Mouse (Mus musculus): ENCODE measurements around the gene Dglucy. TPM values are rescaled to one million over a fixed set of nuclear protein-coding genes. Genes with fewer than 3 reads are reported as not detected.
A peak's percentile ranks its signal among the peaks of the same experiment; 100 is the strongest.

Dglucy gene
- total and polyA plus RNA-seq, 2 experiments from 2014 or later = 7.9 to 12.4 TPM

GRCm38 (mm10) chr12:100775291-100775690, 3.6 kb upstream of the Dglucy start:
- no peak for DNase-seq (ENCODE audit: low spot score)
- no peak for TF ChIP-seq EP300 (IDR thresholded peaks at IDR 0.05; ENCODE audit: low read depth)
- TF ChIP-seq CTCF (IDR thresholded peaks at IDR 0.05; ENCODE audit: low read depth) = no peak
- H3K9me3 ChIP-seq (replicated peaks; ENCODE audit: control insufficient read depth, low read length) = no peaks in the 10 kb centered on the region
- ATAC-seq (ENCODE audit: insufficient read depth, low read depth) = no peak
- no peak overlapping the region for H3K4me3 ChIP-seq (ENCODE audit: low read depth, low read length)
- no peak overlapping the region for H3K4me2 ChIP-seq (ENCODE audit: low read depth, low read length)
- H3K27me3 ChIP-seq (ENCODE audit: control insufficient read depth, insufficient read depth, low read length) = no peaks in the 10 kb centered on the region
- H3K9ac ChIP-seq (replicated peaks; ENCODE audit: low read depth, low read length) = no peak overlapping the region
- no peak overlapping the region for H3K27ac ChIP-seq (ENCODE audit: low read depth)
- no peaks in the 10 kb centered on the region for H3K36me3 ChIP-seq (replicated peaks; ENCODE audit: control insufficient read depth, insufficient read depth, low read length)
- peaks cover 21% of the 10 kb centered on the region; the same call in 1 of the 2 replicates for H3K4me1 ChIP-seq (ENCODE audit: control insufficient read depth, insufficient read depth)

- H3K36me3 ChIP-seq (replicated peaks; ENCODE audit: control insufficient read depth, insufficient read depth, low read length) = no peaks in the 10 kb centered on the region
- H3K27me3 ChIP-seq (ENCODE audit: control insufficient read depth, insufficient read depth, low read length) = no peaks in the 10 kb centered on the region
- ATAC-seq (ENCODE audit: insufficient read depth, low read depth) (no peak), DNase-seq (ENCODE audit: low spot score) (no peak)
- peaks cover 21% of the 10 kb centered on the region; the same call in 1 of the 2 replicates for H3K4me1 ChIP-seq (ENCODE audit: control insufficient read depth, insufficient read depth)
- H3K27ac ChIP-seq (ENCODE audit: low read depth) = no peak overlapping the region
- no peak overlapping the region for H3K4me3 ChIP-seq (ENCODE audit: low read depth, low read length)
- no peaks in the 10 kb centered on the region for H3K9me3 ChIP-seq (replicated peaks; ENCODE audit: control insufficient read depth, low read length)
- no peak overlapping the region for H3K9ac ChIP-seq (replicated peaks; ENCODE audit: low read depth, low read length)
- no peak overlapping the region for H3K4me2 ChIP-seq (ENCODE audit: low read depth, low read length)
- TF ChIP-seq EP300 (IDR thresholded peaks at IDR 0.05; ENCODE audit: low read depth) = no peak
- no peak for TF ChIP-seq CTCF (IDR thresholded peaks at IDR 0.05; ENCODE audit: low read depth)
- WGBS = 69% methylated on average over 8 of the region's 8 CpGs
Measured at GRCm38 (mm10) chr12:100775911-100776581, 2.8 kb upstream of the Dglucy start.

- H3K9me3 ChIP-seq (replicated peaks; ENCODE audit: control insufficient read depth, low read length) = no peaks in the 10 kb centered on the region
- H3K4me1 ChIP-seq (ENCODE audit: control insufficient read depth, insufficient read depth) = peaks cover 20% of the 10 kb centered on the region; the same call in 1 of the 2 replicates
- no peaks in the 10 kb centered on the region for H3K27me3 ChIP-seq (ENCODE audit: control insufficient read depth, insufficient read depth, low read length)
- H3K27ac ChIP-seq (ENCODE audit: low read depth) = no peak overlapping the region
- ATAC-seq (ENCODE audit: insufficient read depth, low read depth) = no peak
- no peak overlapping the region for H3K9ac ChIP-seq (replicated peaks; ENCODE audit: low read depth, low read length)
- H3K4me2 ChIP-seq (ENCODE audit: low read depth, low read length) = no peak overlapping the region
- 73% methylated on average over 6 of the region's 6 CpGs for WGBS
- H3K36me3 ChIP-seq (replicated peaks; ENCODE audit: control insufficient read depth, insufficient read depth, low read length) = no peaks in the 10 kb centered on the region
- DNase-seq (ENCODE audit: low spot score) = no peak
- H3K4me3 ChIP-seq (ENCODE audit: low read depth, low read length) = no peak overlapping the region
- TF ChIP-seq EP300 (IDR thresholded peaks at IDR 0.05; ENCODE audit: low read depth) = no peak
- TF ChIP-seq CTCF (IDR thresholded peaks at IDR 0.05; ENCODE audit: low read depth) = no peak
Measured at GRCm38 (mm10) chr12:100776991-100777390, 1.9 kb upstream of the Dglucy start.

GRCm38 (mm10) chr12:100778276-100778933, 452 bp upstream of the Dglucy start:
- Histone ChIP-seq H3K4me2 (ENCODE audit: low read depth, low read length) (peak overlapping the region; percentile 61), H3K4me1 (ENCODE audit: control insufficient read depth, insufficient read depth) (peaks cover 13% of the 10 kb centered on the region; the same call in 1 of the 2 replicates), H3K27ac (ENCODE audit: low read depth) (peak overlapping the region; percentile 90), H3K4me3 (ENCODE audit: low read depth, low read length) (peak overlapping the region; percentile 45), H3K9me3 (replicated peaks; ENCODE audit: control insufficient read depth, low read length) (no peaks in the 10 kb centered on the region), H3K9ac (replicated peaks; ENCODE audit: low read depth, low read length) (peak overlapping the region; percentile 62), H3K27me3 (ENCODE audit: control insufficient read depth, insufficient read depth, low read length) (no peaks in the 10 kb centered on the region), H3K36me3 (replicated peaks; ENCODE audit: control insufficient read depth, insufficient read depth, low read length) (no peaks in the 10 kb centered on the region)
- ATAC-seq (ENCODE audit: insufficient read depth, low read depth) = peak; percentile 5; the same call in 1 of the 2 replicates
- 60% methylated on average over 10 of the region's 10 CpGs for WGBS
- no peak for TF ChIP-seq EP300 (IDR thresholded peaks at IDR 0.05; ENCODE audit: low read depth)
- no peak for TF ChIP-seq CTCF (IDR thresholded peaks at IDR 0.05; ENCODE audit: low read depth)
- no peak for DNase-seq (ENCODE audit: low spot score)

DNA sequence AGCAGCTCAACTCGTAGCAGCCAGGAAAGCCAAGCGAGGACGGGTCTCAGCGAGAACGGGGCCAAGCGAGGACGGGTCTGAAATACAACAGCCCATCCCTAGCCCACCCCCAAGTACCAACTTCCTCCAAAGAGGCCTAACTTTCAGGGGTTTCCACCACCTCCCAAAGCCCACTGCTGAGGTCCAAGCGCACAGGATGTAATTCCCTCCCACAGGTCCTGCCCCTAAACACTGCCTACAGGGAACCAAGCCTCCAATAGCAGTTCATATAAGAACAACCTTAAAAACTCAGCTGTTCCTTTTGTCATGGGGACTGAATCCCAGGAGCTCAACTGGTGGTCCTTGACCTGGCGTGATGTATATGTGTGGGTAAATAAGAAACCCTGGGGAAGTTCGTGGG, 1.6 kb downstream of the Dglucy start:
- no peak overlapping the region for H3K4me2 ChIP-seq (ENCODE audit: low read depth, low read length)
- H3K27me3 ChIP-seq (ENCODE audit: control insufficient read depth, insufficient read depth, low read length) = no peaks in the 10 kb centered on the region
- no peak overlapping the region for H3K4me3 ChIP-seq (ENCODE audit: low read depth, low read length)
- H3K9ac ChIP-seq (replicated peaks; ENCODE audit: low read depth, low read length) = no peak overlapping the region
- 94% methylated on average over 10 of the region's 10 CpGs for WGBS
- peaks cover 13% of the 10 kb centered on the region; the same call in 1 of the 2 replicates for H3K4me1 ChIP-seq (ENCODE audit: control insufficient read depth, insufficient read depth)
- DNase-seq (ENCODE audit: low spot score) (no peak), ATAC-seq (ENCODE audit: insufficient read depth, low read depth) (no peak)
- no peak overlapping the region for H3K27ac ChIP-seq (ENCODE audit: low read depth)
- H3K36me3 ChIP-seq (replicated peaks; ENCODE audit: control insufficient read depth, insufficient read depth, low read length) = no peaks in the 10 kb centered on the region
- no peak for TF ChIP-seq EP300 (IDR thresholded peaks at IDR 0.05; ENCODE audit: low read depth)
- TF ChIP-seq CTCF (IDR thresholded peaks at IDR 0.05; ENCODE audit: low read depth) = no peak
- no peaks in the 10 kb centered on the region for H3K9me3 ChIP-seq (replicated peaks; ENCODE audit: control insufficient read depth, low read length)
